Mouse (Mus musculus): ENCODE data around the gene Dthd1.

Dthd1 gene

DNA sequence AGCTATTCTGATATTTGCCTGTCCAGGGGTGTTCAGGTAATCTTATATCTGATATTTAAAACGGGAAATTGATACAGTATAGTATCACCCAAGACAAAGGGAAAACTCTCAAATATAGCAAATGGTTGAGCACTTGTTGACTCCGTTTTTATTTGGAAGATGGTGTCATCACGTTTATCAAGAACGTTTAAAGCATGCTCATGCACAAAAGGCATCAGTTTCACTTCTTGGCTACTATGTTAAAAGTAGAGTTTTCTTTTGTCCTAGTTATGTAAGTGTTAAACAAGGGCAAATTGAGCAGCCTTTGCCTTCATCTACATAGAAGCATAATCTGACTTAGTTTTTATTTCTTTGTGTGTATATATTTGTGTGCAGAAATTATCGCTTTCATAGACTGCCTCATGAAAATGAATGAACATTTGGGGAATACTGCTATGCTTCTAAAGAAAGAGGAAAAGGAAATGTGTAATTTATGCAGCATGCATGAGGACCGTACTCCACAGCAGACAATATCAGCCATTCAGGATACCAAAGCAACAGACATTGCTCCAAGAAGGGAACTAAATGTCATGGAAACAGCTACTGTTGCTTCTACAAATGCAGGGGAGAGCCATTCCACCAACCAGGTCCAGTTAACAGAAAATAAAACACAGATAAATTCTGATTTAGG, at the start of gene Dthd1:
Gene Dthd1, plus strand, starts transcription at position 422 of the 670 bp plus-strand sequence.
- no peak for DNase-seq

DNA sequence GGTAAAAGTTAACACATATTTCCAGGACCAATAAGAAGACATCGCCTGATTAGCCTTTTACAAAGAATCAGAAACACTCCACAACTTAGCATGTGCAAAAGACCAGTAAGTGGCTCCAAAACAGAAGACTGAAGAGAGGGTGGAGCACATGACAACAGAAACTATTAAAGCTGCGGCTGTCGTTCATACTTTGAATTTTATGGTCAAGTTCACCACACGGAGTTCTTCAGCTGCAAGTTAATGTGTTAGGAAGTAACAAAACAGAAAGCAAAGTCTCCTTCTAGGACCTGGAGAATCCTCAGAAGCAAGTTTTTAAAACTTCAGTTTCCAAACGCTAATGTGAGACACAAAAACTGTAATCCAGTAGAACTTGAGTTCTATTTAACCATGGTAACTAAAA, 49.5 kb upstream of the Dthd1 start:
- DNase-seq, result no peak

DNA sequence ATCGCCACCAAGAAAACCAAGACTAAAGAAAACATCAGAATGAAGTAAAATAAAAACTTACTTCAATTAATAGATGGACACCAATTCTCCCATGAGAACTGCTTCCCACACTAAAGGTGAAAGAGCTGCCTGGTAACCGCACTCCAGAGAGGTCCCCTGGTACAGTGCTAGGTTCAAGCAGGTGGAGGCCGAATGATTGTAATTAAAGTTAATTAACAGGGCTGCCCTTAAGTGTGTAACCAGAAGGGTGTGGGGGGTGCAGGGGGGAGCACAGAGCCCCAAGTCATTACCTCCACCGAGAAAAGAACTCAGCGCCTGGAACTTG, 48.2 kb upstream of the Dthd1 start:
- no peak for DNase-seq

DNA sequence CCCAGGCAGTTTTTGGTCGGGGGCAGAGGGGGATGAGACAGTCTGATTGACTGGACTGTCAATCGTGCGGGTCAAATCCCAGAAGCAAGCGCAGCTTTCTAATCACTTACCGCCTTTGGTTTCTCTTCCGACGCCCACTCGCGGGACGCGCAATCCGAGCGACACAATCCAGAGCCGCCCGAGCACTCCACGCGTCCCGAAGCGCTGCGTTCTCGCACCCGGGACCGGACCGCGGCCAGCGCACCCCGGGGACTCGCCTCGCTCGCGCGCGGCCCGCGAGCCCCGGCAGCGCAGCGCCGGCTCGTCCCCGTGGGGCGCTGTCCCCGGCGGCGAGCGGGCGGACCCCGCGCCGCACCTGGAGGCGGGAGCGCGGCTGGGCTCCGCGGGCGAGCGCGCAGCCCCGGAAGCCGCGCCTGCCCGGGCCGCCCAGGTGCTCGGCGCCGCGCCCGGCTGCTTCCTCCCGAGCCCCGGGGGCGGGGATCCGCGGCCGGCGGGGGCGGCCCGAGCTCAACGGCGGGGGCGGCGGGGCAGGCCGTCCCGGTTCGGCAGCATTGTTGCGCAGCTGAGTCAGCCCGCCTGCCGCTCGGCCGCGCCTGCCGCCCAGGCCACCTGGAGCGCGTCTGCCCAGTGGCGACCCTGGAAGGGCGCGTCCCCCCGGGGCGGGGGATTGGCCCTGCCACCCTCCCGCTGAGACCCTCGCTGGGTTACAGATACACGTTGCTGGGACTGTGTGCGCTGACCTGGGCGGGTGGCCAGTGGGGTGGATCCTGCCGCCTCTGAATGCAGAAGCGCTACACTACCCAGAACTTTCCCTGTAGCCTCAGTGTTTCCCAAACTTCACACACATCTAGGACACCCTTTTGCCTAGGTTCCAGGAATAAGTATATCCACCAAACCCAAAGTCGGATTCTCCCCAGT, 47.6 kb upstream of the Dthd1 start, which contains the start of gene Arap2:
Gene Arap2, minus strand, starts transcription at position 376 of the 918 bp plus-strand sequence.
- DNase-seq, result peak; percentile 81

DNA sequence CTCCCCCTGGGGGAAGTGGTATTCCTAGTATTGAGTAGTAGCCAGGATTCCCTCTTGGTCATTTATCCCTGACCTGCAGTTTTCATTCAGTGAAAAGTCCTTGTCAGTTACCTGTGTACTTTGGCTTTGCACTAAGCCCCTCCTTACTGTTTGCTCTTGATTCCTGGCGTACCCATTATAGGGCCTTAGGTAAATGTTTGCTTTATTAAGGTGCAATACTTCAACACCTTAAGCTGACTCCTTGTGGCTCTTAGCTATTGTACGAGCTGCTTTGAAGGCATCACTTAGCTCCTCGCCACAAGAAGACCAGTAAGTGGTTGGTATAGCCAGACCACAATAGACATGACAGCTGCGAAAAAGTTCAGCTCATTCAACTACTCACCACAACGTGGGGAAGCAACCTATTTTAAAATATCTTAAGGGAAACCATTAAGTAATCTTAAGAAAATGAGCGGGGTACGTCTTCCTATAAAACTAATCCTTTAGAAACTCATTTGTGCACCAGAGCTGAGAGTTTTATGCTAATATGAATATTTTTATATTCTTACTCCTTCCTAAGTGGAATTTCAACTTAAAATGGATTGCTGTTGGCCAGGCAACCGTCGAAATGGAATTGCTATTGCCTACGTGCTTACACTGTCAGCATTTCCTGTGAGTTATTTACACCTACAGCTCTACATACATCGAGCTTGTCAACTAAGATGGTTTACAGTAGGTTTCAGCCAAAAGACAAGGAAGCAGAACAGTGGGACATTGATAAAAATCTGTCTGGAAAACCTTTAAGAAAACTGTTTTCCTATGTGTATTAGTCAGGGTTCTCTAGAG, 41.6 kb upstream of the Dthd1 start:
- DNase-seq, result no peak

DNA sequence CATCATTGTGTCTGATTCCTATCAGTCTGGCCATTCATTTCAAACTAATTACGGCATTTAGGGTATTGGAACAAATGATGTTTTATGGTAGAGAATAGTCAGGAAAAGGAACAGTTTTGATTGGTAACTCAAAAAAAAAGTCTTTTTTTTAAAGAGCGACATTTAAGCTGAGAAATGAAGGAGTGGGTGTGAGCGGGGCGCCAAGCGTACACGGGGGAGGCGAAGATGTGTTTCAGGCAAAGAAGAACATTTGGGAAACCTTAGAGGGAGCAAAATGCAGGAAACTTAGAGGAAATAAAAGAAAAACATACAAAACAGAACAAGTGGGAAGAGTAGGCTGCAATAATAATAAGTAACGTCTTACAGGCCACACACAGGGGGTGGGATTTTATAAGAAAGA, 35.8 kb upstream of the Dthd1 start:
- DNase-seq, result no peak

DNA sequence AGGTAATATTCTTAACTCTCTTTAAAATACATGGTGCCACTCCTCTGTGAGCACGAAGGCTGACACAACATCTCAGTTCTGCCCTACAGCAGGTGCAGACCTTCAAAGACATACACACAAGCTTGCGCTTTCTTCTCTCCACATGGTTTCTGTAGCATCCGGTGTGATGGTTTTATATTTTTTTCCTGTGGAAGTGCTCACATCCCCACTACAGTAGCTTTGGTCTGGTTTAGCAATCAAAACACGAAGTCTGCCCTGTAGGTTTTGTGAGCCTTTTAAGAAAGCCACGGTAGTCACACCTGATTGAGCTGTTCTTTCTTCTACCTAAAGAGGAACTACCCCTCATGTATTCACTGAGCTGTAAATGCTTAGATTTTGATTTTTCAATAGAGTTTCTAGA, 34.9 kb upstream of the Dthd1 start:
- no peak for DNase-seq

DNA sequence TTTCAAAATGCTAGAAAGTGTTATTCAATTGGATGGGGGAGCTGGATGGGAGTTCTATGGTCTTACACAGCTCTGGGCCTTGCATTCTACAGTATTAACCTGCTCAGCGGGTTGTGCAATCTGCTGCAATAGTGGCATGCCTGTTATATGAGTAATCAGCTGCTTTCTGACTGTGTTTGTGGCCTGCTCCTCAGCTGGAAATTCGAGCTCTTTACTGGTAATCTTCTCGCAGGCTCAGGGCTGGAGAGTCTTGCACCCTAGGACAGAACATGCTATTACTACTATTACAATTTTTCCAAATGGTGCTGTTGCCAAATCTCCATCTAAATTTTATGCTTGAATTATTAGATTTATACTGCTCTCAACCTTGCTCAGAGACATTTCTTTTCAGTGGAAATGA, 26.8 kb upstream of the Dthd1 start:
- DNase-seq, result no peak

DNA sequence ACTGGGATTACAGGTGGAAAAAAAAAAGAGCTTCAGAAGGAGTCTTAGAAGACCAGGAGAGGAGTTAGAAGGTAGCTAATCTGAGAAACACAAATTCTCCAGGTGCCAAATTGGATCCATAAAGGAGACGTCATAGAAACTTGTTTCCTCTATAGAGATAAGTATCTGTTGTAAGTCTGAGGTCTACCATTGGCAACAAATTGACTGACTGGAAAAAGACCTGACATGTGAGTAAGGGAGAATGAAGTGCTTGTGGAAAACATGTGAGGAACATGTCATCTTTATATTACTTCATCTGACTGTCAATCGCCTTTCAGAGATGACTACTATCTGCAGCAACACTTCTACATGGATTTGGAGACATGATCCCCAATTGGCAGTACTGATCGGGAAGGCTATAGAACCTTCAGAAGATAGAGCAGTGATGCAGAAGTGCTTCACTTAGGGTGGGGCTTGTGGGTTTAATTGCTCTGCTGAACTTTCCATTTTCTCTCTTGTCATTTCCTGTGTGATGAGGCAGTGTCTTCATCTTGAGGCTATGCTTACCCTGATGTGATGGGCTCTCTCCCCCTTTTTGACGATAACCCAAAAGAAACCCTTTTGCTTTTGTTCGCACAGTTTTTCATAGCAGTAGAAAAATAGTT, 22.6 kb upstream of the Dthd1 start:
- DNase-seq, result no peak

DNA sequence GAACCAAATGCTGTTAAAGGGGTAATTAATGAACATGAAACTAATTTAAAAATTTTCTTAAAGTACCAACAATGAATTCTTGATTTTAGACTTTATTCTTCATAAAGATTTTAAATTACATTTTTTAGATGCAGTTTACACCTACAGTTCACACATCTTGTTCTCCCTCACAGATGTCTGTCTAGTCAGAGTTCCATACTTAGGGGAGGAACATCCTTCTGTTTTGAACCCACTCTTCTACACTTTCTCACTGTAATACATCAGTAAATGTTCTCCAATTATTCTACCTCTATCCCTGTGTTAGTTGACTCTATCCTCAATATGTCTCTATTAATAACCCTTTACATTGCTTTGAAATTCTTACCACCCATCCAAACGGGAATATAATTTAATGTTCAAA, 20.8 kb upstream of the Dthd1 start:
- no peak for DNase-seq

DNA sequence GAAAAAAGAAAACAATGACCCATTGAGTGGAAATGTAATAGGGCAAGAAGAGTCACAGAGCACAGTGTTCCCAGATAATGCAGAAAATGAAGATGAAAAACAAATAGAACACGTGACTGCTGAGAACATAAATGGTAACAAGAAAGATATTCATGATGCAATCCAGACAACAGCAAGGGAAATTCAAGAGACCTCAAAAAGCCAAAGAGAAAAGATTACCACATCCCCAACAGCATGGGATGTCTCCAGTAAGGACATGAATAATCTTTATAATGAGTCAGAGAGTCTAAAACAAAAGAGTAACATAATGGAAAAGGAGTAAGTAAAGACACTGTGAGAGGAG, 420 bp downstream of the Dthd1 start:
- no peak for DNase-seq

DNA sequence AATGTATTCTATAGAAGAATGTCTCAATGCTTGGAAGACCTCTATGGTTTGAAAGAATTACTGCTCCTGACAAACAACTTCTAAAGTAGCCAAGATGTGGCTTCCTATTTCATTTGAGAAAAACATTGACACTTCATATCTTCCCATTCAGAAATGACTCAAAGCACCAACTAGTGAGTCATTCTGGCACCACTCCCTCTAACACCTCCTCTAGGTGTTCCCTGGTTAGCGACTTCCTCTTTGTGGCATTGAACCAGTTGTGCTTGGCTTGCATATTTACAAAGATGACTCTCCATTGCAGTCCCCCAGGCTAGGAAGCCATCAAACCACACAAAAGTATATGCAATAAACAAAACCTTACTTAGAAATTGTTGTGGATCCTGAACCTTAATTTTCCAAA, 2.1 kb downstream of the Dthd1 start:
- no peak for DNase-seq

DNA sequence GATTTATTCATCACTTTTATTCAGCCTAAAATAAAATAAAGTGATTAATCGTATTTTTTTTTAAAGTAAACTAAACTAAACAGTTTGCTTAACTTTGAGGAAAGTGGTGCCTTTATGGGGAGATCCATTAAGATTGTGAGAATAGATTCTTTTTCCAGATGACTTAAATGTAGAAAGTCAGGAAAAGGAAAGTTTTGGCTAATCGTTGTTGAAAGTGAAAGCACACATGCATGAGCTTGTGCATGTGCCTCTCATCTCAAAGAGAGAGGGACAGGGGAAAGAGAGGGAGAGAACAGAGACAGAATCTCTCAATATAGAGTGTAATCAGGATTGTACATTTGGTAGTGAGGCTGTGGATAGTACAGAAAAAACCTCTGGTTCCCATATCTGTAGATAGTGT, 5.9 kb downstream of the Dthd1 start:
- no peak for DNase-seq

DNA sequence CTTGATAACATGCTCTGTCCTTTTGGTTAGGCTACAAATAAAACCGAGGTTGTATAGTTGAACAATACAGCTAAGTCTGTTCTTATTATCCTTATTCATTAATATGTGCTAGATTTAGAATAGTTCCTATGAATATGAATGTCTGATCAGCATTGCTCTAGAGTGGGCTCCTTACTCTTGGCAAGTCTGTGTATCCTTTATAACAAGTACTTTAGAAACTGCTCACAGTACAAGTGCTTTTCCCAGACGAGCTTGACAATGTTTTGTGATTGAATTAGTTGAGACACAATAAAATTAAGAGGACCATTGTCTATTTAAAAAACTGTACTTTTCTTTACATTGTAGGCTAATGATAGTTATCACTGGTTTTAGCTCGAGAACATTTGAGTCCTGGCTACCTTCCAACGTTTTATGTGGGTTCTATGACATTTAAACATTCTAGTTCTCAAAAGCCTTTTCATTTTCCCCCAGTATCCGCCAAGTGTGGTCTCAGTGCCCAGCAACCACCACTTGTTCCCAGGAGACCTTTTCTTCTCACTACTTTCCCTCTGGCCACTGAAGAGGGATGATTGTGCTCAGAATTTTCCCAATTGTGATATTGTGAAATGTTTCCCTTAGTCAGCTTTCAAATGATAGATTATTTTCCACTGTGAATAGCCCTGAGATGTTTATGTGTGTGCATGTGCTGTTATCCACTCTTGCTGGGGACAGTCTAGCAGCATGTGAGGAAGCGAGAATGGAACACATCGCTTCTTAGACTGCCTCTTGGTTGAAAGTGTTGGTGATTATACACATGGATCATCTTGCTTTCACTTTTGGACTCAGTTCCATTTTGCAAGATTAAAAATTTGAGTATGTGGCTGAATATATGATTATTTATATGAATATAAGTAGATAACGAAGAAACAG, 7.0 kb downstream of the Dthd1 start:
- no peak for DNase-seq

DNA sequence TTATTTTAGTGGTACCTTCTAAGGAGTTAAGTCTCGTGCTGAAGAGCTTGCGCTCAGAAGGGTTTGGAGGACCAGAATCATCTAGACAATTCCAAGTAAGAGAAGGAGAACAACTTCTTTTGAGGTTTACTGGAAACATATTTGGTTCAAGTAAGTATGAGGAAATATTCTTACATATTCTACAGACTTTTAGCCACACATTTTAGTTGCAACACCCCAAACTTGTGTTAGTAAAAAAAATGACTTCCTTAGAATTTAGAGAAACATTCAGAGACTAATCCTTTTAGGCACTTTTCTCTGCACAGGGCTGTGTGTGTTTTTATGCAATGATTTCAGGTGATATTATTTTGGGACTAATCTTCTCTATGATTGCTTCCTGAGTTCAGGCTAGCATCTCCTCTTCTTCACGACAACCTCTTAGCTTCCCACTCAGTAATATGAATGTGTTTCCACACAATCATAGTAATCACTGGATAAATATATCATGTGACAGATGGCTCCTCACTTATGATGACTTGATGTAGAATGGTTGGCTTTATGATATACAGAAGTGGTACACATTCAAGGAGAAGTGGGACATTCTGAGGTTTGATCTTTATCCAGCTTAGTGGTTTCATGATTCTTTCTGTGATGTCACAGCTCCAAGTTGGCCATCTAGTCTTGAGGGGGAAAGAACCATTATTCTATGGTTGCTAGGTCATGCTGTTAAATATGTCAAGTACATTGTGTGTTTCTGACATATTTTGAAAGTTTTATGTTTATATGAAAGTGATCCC, 29.5 kb downstream of the Dthd1 start:
- no peak for DNase-seq

DNA sequence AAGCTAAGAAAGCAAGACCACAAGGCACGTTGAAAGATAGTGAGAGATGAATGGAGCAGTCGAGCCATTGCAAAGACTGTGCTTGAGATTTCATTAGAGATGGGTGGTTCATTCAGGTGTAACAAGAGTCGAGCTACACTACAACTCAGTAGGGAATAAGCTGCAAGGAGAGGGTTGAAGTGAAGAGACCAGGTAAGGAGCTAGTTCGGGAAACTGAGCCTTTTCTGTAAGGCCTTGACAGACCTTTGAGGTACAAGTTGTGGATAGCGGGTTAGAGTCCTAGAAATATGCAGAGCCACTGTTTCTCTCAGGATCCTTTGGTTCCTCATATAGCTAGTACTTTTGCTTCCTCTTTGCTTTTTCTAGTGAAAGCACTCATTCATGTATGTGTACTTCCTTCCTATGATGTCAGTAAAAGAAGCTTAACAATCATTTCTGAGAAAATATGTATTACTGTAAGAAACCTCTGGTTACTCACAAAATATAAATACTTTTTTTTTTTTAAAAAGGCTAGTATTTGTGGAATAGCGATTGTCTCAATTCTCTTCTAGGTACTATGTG, 33.0 kb downstream of the Dthd1 start:
- no peak for DNase-seq

DNA sequence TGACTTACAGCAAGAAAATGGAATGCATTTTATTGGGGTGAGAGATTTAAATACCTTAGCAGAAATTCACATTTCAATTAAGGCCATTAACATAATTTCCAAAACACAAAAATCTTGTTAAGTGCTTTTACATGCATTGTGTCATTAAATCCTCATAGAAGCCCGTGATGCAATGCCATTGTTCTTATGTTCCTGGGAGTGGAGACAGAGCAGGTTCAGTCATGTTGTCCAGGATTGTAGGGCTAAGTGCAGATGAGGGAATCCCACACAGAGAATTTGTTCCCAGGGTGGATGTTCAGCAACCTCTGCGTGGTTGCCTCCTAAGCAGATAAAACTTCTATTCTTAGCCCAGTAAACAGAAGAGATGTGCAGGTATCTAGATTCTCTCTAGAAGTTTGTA, 37.7 kb downstream of the Dthd1 start:
- no peak for DNase-seq

DNA sequence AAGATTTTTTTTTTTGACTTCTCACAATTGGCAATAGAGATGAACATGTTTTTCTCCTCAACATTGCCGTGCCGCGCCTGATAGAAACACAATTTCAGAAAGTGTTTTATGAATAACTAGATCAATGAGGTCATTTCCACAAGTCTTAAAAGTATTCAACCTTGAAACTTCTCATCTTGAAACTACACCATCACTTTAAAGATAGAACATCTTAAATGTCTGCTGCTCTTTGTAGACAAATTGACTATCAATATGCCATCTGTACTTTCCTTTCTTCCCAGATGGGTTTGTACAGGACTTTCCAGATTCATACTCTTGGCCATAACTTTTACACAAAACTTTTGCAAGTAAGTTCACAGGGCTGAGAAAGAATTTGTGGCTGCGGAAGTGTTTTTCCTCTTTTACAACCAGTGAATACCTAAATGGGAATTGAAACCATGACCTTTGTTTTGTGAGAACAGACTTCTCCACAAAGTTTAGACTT, 40.8 kb downstream of the Dthd1 start:
- DNase-seq, result no peak

DNA sequence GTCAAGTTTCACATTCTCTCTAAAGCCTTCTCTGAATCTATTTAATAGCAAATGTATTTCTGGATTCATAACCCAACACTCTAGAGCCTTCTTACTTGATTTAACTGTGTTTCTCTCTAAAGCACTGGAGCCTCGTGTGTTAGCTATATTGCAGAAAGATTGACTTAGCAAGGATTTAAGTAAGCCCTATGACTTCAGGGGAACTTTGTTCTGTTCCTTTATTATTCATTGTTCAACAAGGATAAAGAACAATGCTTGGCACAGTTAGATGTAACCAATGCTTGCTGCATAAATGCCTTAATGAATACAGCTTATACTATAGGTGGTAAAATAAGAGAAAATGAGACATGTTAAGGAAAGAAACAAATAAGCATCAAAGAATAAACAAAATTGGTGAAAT, 43.9 kb downstream of the Dthd1 start:
- DNase-seq, result no peak

DNA sequence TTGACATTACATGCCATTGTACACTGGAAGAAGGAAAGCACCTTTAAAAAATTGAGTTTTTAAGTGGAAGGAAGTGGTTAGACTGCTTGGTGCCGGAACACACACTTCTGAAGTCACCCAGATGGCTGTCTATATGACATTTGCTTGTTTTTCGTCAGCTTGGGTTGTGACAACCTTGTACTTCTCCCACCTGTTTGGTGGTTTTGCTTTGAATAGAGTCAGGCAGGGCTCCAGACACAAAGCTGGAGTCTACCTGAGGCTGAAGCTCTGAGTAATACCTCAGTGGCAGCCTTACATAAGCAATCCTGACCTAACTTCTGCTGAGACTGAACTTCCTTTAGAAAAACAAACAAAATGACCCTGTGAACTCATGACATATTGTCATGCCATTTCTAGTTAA, 44.7 kb downstream of the Dthd1 start:
- peak; percentile 2 for DNase-seq

DNA sequence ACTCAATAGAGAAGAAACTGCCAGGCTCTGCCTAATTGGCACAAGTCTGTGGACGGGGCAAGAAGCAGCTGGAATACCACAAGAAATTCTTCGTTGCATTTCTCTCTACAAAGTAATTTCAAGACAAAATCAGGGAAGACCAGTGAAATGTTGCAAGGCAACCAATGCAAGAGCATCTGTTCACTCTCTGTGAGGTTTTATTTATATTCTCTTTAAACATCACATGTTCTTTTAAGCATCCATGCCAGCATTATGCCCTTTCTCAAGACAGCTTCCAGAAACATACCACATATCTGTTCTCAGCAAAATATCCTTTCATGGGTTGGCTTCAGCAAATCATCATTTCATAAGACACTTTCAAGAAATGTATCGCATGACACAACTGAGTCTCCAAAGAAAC, 50.7 kb downstream of the Dthd1 start:
- no peak for DNase-seq
